Mouse (Mus musculus): ENCODE results near the gene Omg. TPM values are rescaled to one million over a fixed set of nuclear protein-coding genes. Genes with fewer than 3 reads are reported as not detected.

The Omg gene
- polyA plus RNA-seq, 1 experiment from 2014 or later: 0.55 TPM

DNA sequence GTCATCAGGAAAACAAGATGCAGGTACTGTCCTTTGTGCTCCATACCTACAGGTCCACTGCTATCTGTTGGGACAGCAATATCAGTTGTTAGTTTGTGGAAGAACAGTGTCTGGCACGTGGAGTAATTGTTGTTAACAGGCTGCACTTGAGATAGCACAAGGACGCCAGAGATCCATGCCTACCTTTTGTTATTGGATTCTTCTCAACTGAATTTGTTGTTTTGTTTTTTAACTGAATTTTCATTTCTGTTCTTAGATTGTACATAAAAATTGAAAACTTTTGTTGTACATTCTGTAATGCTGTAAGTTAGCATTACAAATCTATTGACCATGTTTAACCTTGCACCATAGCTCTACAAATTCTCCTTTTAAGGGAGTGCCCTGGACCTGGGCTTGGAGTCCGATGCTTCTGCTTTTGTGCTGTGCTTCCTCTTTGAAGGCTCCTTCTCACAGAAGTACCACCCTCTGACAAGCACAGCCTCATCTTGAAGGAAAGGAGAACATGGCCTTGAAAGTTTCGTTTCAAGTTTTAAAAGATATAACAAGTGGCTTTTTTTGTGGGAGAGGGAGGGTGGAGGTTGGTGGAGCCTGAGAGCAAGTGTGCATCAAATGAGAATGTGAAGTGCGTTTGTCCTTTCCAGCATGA lies 24.0 kb upstream of the Omg start:
- WGBS: 81% methylated on average over 5 of the region's 5 CpGs
- no peak overlapping the region for H3K4me3 ChIP-seq (ENCODE audit: low read depth, low read length)
- no peaks in the 10 kb centered on the region for H3K27me3 ChIP-seq (replicated peaks; ENCODE audit: control insufficient read depth, insufficient read depth, low read length)
- no peak overlapping the region for H3K9ac ChIP-seq (ENCODE audit: low read depth, low read length)
- TF ChIP-seq CTCF (IDR thresholded peaks at IDR 0.05; ENCODE audit: low read depth): no peak
- H3K9me3 ChIP-seq (ENCODE audit: control insufficient read depth): no peaks in the 10 kb centered on the region
- no peak for ATAC-seq
- H3K4me1 ChIP-seq (replicated peaks; ENCODE audit: control insufficient read depth, insufficient read depth, low read length): no peaks in the 10 kb centered on the region
- H3K4me2 ChIP-seq (replicated peaks; ENCODE audit: low read depth): no peak overlapping the region
- H3K36me3 ChIP-seq (ENCODE audit: control insufficient read depth, insufficient read depth): no peaks in the 10 kb centered on the region; the same call in 1 of the 2 replicates
- H3K27ac ChIP-seq (ENCODE audit: low read depth, low read length): peak overlapping the region; percentile 35; the same call in 1 of the 2 replicates

GRCm38 (mm10) chr11:79527015-79527738 lies 23.3 kb upstream of the Omg start:
- H3K4me1 ChIP-seq (replicated peaks; ENCODE audit: control insufficient read depth, insufficient read depth, low read length): no peaks in the 10 kb centered on the region
- no peaks in the 10 kb centered on the region for H3K27me3 ChIP-seq (replicated peaks; ENCODE audit: control insufficient read depth, insufficient read depth, low read length)
- H3K9ac ChIP-seq (ENCODE audit: low read depth, low read length): no peak overlapping the region
- no peaks in the 10 kb centered on the region; the same call in 1 of the 2 replicates for H3K36me3 ChIP-seq (ENCODE audit: control insufficient read depth, insufficient read depth)
- H3K9me3 ChIP-seq (ENCODE audit: control insufficient read depth): no peaks in the 10 kb centered on the region
- no peak overlapping the region for H3K4me3 ChIP-seq (ENCODE audit: low read depth, low read length)
- TF ChIP-seq CTCF (IDR thresholded peaks at IDR 0.05; ENCODE audit: low read depth): no peak
- WGBS: 56% methylated on average over 15 of the region's 15 CpGs
- H3K4me2 ChIP-seq (replicated peaks; ENCODE audit: low read depth): 0 out of 2 replicates have a peak overlapping the region, but pooled peaks have one; percentile 4
- ATAC-seq: no peak
- peak overlapping the region; percentile 35; the same call in 1 of the 2 replicates for H3K27ac ChIP-seq (ENCODE audit: low read depth, low read length)

DNA sequence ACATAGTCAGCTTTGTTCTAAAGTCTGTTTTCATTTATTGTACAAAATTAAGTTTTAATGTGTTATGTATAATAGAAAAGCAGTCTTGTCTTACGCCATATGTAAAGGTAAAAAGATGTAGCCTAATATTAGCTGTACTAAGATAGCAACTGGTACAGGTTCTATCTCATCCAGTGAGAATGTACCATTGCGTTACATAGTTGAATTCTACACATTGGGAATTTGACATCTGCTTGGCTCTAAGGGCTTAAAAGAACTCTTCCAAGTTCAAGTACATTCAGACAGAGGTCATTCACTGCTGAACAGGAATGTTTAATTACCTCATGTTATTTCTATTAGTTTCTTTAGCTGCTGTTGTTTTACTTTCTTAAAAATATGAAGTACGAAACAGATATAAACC lies 22.7 kb upstream of the Omg start:
- TF ChIP-seq CTCF (IDR thresholded peaks at IDR 0.05; ENCODE audit: low read depth): no peak
- ATAC-seq: no peak
- Histone ChIP-seq H3K4me3 (ENCODE audit: low read depth, low read length) (no peak overlapping the region), H3K27ac (ENCODE audit: low read depth, low read length) (no peak overlapping the region), H3K4me2 (replicated peaks; ENCODE audit: low read depth) (no peak overlapping the region), H3K36me3 (ENCODE audit: control insufficient read depth, insufficient read depth) (no peaks in the 10 kb centered on the region; the same call in 1 of the 2 replicates), H3K9me3 (ENCODE audit: control insufficient read depth) (no peaks in the 10 kb centered on the region), H3K4me1 (replicated peaks; ENCODE audit: control insufficient read depth, insufficient read depth, low read length) (no peaks in the 10 kb centered on the region), H3K9ac (ENCODE audit: low read depth, low read length) (no peak overlapping the region), H3K27me3 (replicated peaks; ENCODE audit: control insufficient read depth, insufficient read depth, low read length) (no peaks in the 10 kb centered on the region)
- WGBS: 86% methylated on average over 3 of the region's 3 CpGs

DNA sequence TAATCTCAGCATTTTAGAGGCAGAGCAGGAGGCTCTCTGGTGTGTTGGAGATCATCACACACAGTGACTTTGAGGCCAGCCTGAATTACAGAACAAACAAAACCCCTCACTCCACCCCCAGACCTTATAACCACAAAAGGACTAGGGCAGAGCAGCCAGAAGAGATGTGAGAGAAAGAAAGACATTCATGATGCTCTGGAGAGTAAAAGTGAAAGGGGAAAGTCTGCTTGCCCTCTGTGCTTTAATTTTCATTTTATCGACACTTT lies 20.4 kb upstream of the Omg start:
- TF ChIP-seq CTCF (IDR thresholded peaks at IDR 0.05; ENCODE audit: low read depth): no peak
- Histone ChIP-seq H3K9me3 (ENCODE audit: control insufficient read depth) (no peaks in the 10 kb centered on the region), H3K4me1 (replicated peaks; ENCODE audit: control insufficient read depth, insufficient read depth, low read length) (no peaks in the 10 kb centered on the region), H3K27me3 (replicated peaks; ENCODE audit: control insufficient read depth, insufficient read depth, low read length) (no peaks in the 10 kb centered on the region), H3K36me3 (ENCODE audit: control insufficient read depth, insufficient read depth) (no peaks in the 10 kb centered on the region; the same call in 1 of the 2 replicates), H3K9ac (ENCODE audit: low read depth, low read length) (no peak overlapping the region), H3K4me3 (ENCODE audit: low read depth, low read length) (no peak overlapping the region), H3K27ac (ENCODE audit: low read depth, low read length) (no peak overlapping the region), H3K4me2 (replicated peaks; ENCODE audit: low read depth) (no peak overlapping the region)
- 81% methylated on average over 1 of the region's 1 CpGs for WGBS
- no peak for ATAC-seq

- Histone ChIP-seq H3K4me2 (replicated peaks; ENCODE audit: low read depth) (no peak within 1 kb of the TSS), H3K9me3 (ENCODE audit: control insufficient read depth) (no peaks in the 10 kb centered on the region), H3K9ac (ENCODE audit: low read depth, low read length) (no peak within 1 kb of the TSS), H3K27me3 (replicated peaks; ENCODE audit: control insufficient read depth, insufficient read depth, low read length) (no peaks in the 10 kb centered on the region), H3K36me3 (ENCODE audit: control insufficient read depth, insufficient read depth) (no peaks in the 10 kb centered on the region; the same call in 1 of the 2 replicates), H3K27ac (ENCODE audit: low read depth, low read length) (no peak within 1 kb of the TSS), H3K4me1 (replicated peaks; ENCODE audit: control insufficient read depth, insufficient read depth, low read length) (no peaks in the 10 kb centered on the region), H3K4me3 (ENCODE audit: low read depth, low read length) (no peak within 1 kb of the TSS)
- no peak for ATAC-seq
- 68% methylated on average over 10 of the region's 10 CpGs for WGBS
- TF ChIP-seq CTCF (IDR thresholded peaks at IDR 0.05; ENCODE audit: low read depth): no peak
These were observed 19.9 kb upstream of the Omg start, which contains the start of gene Evi2b for GRCm38 (mm10) chr11:79523560-79524309. Gene Evi2b (minus strand): TSS chr11:79523762.

GRCm38 (mm10) chr11:79522944-79523343 lies 19.1 kb upstream of the Omg start:
- no peaks in the 10 kb centered on the region for H3K4me1 ChIP-seq (replicated peaks; ENCODE audit: control insufficient read depth, insufficient read depth, low read length)
- no peaks in the 10 kb centered on the region for H3K27me3 ChIP-seq (replicated peaks; ENCODE audit: control insufficient read depth, insufficient read depth, low read length)
- H3K4me2 ChIP-seq (replicated peaks; ENCODE audit: low read depth): no peak overlapping the region
- no peak overlapping the region for H3K4me3 ChIP-seq (ENCODE audit: low read depth, low read length)
- WGBS: 67% methylated on average over 1 of the region's 1 CpGs
- H3K27ac ChIP-seq (ENCODE audit: low read depth, low read length): no peak overlapping the region
- TF ChIP-seq CTCF (IDR thresholded peaks at IDR 0.05; ENCODE audit: low read depth): no peak
- H3K9ac ChIP-seq (ENCODE audit: low read depth, low read length): no peak overlapping the region
- no peaks in the 10 kb centered on the region; the same call in 1 of the 2 replicates for H3K36me3 ChIP-seq (ENCODE audit: control insufficient read depth, insufficient read depth)
- no peak for ATAC-seq
- H3K9me3 ChIP-seq (ENCODE audit: control insufficient read depth): no peaks in the 10 kb centered on the region
